Mouse (Mus musculus) stomach, embryonic 16.5 days (tissue): ENCODE results near the gene Gm21119. TPM values are rescaled to one million over a fixed set of nuclear protein-coding genes. Genes with fewer than 3 reads are reported as not detected.
"Not testable (repeated sequence)": the region's sequence is repeated elsewhere in the genome, so short reads cannot be mapped to it uniquely, and the experiment has no call there.

ENCODE experiments used
- ATAC-seq: fragments of 200-750 bp; cut with Nextera tagmentation; 2 replicates; pipeline ENCODE4 v1.8.0; 2017; ENCODE audit warnings: moderate number of reproducible peaks, moderate TSS enrichment; ENCODE audit not compliant: insufficient read depth, low FRiP score
- H3K27ac ChIP-seq: fragments of 300-500 bp; sonication (generic); 2 replicates; pipeline ENCODE4 v1.5.1; 2014; ENCODE audit warnings: low read length
- H3K27me3 ChIP-seq: fragments of 300-500 bp; sonication (generic); 2 replicates; pipeline ENCODE4 v1.6.1; 2014; ENCODE audit warnings: low read length, control low read depth, mixed read lengths; ENCODE audit not compliant: control insufficient read depth, insufficient read depth
- H3K36me3 ChIP-seq: fragments of 300-500 bp; sonication (generic); 2 replicates; pipeline ENCODE4 v1.6.1; 2014; ENCODE audit warnings: low read length; ENCODE audit not compliant: control insufficient read depth, insufficient read depth
- H3K4me1 ChIP-seq: fragments of 300-500 bp; sonication (generic); 2 replicates; pipeline ENCODE4 v1.6.1; 2014; ENCODE audit warnings: low read length, control low read depth, mixed read lengths; ENCODE audit not compliant: control insufficient read depth, insufficient read depth
- H3K4me2 ChIP-seq: fragments of 300-500 bp; sonication (generic); 2 replicates; pipeline ENCODE4 v1.6.1; 2014; ENCODE audit warnings: low read depth, low read length, mixed read lengths
- H3K4me3 ChIP-seq: fragments of 300-500 bp; sonication (generic); replicated peaks from 2 replicates; pipeline ENCODE4 v1.5.1; 2014; ENCODE audit warnings: mild to moderate bottlenecking, low read length
- H3K9ac ChIP-seq: fragments of 300-500 bp; sonication (generic); 2 replicates; pipeline ENCODE4 v1.6.1; 2014; ENCODE audit warnings: low read length
- H3K9me3 ChIP-seq: fragments of 300-500 bp; sonication (generic); replicated peaks from 2 replicates; pipeline ENCODE4 v1.6.1; 2016; ENCODE audit warnings: low read length, control low read depth; ENCODE audit not compliant: control insufficient read depth
- WGBS: fragments of 180-500 bp; shearing (Covaris S2); extraction: QIAGEN DNeasy Blood & Tissue Kit; methylation state at CpG from one replicate; pipeline ENCODE4 v1.1.7; 2014; 5-methylcytosine and 5-hydroxymethylcytosine counted together
- polyA plus RNA-seq: library from polyadenylated mRNA; unstranded; fragments of >200 nt; fragmentation: Nextera tagmentation; extraction: Ambion mirVana; gene quantifications from 2 replicates; pipeline ENCODE4 v1.2.1, GENCODE M21; 2015

Gene Gm21119
- polyA plus RNA-seq, 1 experiment from 2014 or later: not detected

DNA sequence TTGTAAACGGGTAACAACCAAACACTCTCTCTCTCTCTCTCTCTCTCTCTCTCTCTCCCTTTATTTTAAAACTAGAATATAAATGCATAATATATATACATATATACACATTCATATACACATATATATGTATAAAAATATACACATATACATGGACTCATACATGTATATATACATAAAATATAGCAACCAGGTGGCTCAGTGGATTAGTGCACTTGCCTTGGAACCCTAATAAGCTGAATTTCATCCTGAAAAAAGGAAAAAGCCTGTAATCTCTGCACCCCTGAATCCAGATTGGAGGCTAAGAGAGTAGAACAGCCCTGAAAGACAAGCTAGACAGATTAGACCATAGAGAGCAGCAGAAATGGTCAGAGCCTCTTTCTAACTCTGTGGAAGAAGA lies 28.8 kb downstream of the Gm21119 start:
- not testable (repeated sequence) for H3K9ac ChIP-seq, H3K27me3 ChIP-seq, H3K36me3 ChIP-seq, H3K27ac ChIP-seq, H3K4me1 ChIP-seq, H3K4me2 ChIP-seq, H3K4me3 ChIP-seq, H3K9me3 ChIP-seq, ATAC-seq
- whole genome bisulfite sequencing: no CpG with 5 or more reads among the region's 1 CpGs

DNA sequence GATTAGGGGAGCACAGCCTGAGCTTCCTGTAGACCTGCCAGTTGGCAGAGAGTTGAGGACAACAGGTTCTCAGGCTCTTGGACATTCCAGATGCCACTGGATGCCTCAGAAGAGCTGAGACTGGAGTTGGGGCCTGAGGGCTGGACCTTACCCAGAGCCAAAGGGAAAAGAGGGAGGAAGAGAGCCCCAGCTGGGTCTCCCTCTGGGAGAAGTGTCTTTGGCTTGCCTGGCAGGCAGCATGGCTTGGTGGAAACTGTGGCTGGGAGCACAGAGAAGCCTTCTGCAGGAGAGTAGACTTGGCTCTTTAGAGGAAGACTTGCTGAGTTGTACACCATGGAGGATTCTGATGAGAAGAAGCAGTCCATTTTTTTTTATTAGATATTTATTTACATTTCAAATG lies 38.3 kb downstream of the Gm21119 start:
- not testable (repeated sequence) for H3K36me3 ChIP-seq, H3K9ac ChIP-seq, H3K9me3 ChIP-seq, H3K27ac ChIP-seq, H3K4me2 ChIP-seq, H3K27me3 ChIP-seq, H3K4me3 ChIP-seq, H3K4me1 ChIP-seq, ATAC-seq

DNA sequence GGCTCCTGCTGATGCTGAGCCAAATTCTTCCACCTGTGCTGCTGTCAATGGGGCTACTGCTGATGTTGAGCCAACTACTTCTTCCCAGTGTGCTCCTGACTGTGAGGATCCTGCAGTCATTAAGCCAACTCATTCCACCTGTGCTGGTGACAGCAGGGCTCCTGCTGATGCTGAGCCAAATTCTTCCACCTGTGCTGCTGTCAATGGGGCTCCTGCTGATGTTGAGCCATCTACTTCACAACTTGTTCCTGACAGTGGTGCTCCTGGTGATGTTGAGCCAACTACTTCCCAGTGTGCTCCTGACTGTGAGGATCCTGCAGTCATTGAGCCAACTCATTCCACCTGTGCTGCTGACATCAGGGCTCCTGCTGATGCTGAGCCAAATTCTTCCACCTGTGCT lies 63.7 kb downstream of the Gm21119 start:
- not testable (repeated sequence) for H3K4me1 ChIP-seq, H3K36me3 ChIP-seq, H3K9ac ChIP-seq, ATAC-seq, H3K4me3 ChIP-seq, H3K4me2 ChIP-seq, H3K9me3 ChIP-seq, H3K27ac ChIP-seq, H3K27me3 ChIP-seq
